8 mouse cellular contexts compared by ENCODE assay signal in genomic region chr3:79664787-79665408, GRCm38 (mm10). TPM values are rescaled to one million over a fixed set of nuclear protein-coding genes. Genes with fewer than 3 reads are reported as not detected.
DNase-seq lines count a peak whose midpoint lies in the region; ATAC-seq and TF ChIP-seq lines count a peak whose summit lies in the region.

No protein-coding gene starts in this region.

- no peak for TF ChIP-seq EP300 in heart, postnatal 0 days (IDR thresholded peaks at IDR 0.05; ENCODE audit: low read depth)

- no peak overlapping the region for H3K4me2 ChIP-seq in heart, postnatal 0 days (ENCODE audit: low read depth, low read length)

- intact Hi-C loops in gastrocnemius, adult 2 months (cut with DNase I): loop anchor here (1.0 to 2.0 kb wide), 2 partner anchors 144 to 148 kb away; no protein-coding TSS in a partner anchor
- intact Hi-C loops in gastrocnemius, postnatal 36 days (cut with DNase I): no loop called here

- peak; percentile 21 for DNase-seq in gastrocnemius, adult 2 months
- DNase-seq in gastrocnemius, postnatal 36 days: no peak
- DNase-seq in T-cell, adult 2 months (ENCODE audit: low spot score): peak; percentile 30
- peak; percentile 25 to 60 for DNase-seq in cerebellum, postnatal 36 days
- peak; percentile 49 for DNase-seq in heart, postnatal 0 days (ENCODE audit: low spot score)
- DNase-seq in layer of hippocampus, adult 11-12 months (ENCODE audit: low spot score): peak; percentile 66

- peak; percentile 81 for TF ChIP-seq CTCF in gastrocnemius, adult 2 months (IDR thresholded peaks at IDR 0.05)
- peak; percentile 78 for TF ChIP-seq CTCF in heart, postnatal 0 days (IDR thresholded peaks at IDR 0.05; ENCODE audit: low read depth)
- TF ChIP-seq CTCF in small intestine, adult 2 months (IDR thresholded peaks at IDR 0.05; ENCODE audit: extremely low read depth, insufficient read length, insufficient replicate concordance, low read depth, low read length): peak; percentile 66; the same call in 1 of the 2 replicates

- ATAC-seq in heart, postnatal 0 days (ENCODE audit: insufficient read depth, low read depth): peak; percentile 58
- peak; percentile 77 for ATAC-seq in megakaryocyte, adult 5-6 weeks (ENCODE audit: poor library complexity, severe bottlenecking)

- no peaks in the 10 kb centered on the region for H3K36me3 ChIP-seq in heart, postnatal 0 days (replicated peaks; ENCODE audit: control insufficient read depth, insufficient read depth, low read length)
- H3K36me3 ChIP-seq in small intestine, adult 2 months (ENCODE audit: control insufficient read depth, insufficient read depth, low read length): no peaks in the 10 kb centered on the region

- no peak overlapping the region for H3K9ac ChIP-seq in heart, postnatal 0 days (replicated peaks; ENCODE audit: low read depth, low read length)

- no peak for TF ChIP-seq POLR2A in small intestine, adult 2 months (IDR thresholded peaks at IDR 0.05; ENCODE audit: low read depth, low read length)

- no peaks in the 10 kb centered on the region for H3K27me3 ChIP-seq in heart, postnatal 0 days (ENCODE audit: control insufficient read depth, insufficient read depth, low read length)
- no peaks in the 10 kb centered on the region for H3K27me3 ChIP-seq in small intestine, adult 2 months (ENCODE audit: control insufficient read depth, insufficient read depth, low read length)

- no peak overlapping the region for H3K27ac ChIP-seq in gastrocnemius, adult 2 months
- no peak overlapping the region for H3K27ac ChIP-seq in heart, postnatal 0 days (ENCODE audit: low read depth)
- H3K27ac ChIP-seq in small intestine, adult 2 months (ENCODE audit: insufficient read depth, low read depth, low read length): no peak overlapping the region

- H3K4me3 ChIP-seq in gastrocnemius, adult 2 months: no peak overlapping the region
- H3K4me3 ChIP-seq in heart, postnatal 0 days (ENCODE audit: low read depth, low read length): no peak overlapping the region
- H3K4me3 ChIP-seq in small intestine, adult 2 months (ENCODE audit: low read depth, low read length): no peak overlapping the region

- no peaks in the 10 kb centered on the region for H3K9me3 ChIP-seq in heart, postnatal 0 days (replicated peaks; ENCODE audit: control insufficient read depth, low read length)

- H3K4me1 ChIP-seq in heart, postnatal 0 days (ENCODE audit: control insufficient read depth, insufficient read depth): no peaks in the 10 kb centered on the region
- no peaks in the 10 kb centered on the region for H3K4me1 ChIP-seq in small intestine, adult 2 months (ENCODE audit: control insufficient read depth, insufficient read depth, insufficient read length, low read length)

- WGBS in heart, postnatal 0 days: 33% methylated on average over 9 of the region's 9 CpGs
- 31% methylated on average over 9 of the region's 9 CpGs for WGBS in small intestine, adult 2 months

RNA-seq across cellular contexts. Expression of gene Etfdh, which starts 35.6 kb away (rescaled TPM):
- 100 to 1,000 TPM in 1 of 2 experiments, 10 to 100 TPM in 1; 91.6 to 159 TPM for total RNA-seq in gastrocnemius, adult 2 months (2021)
- total RNA-seq in gastrocnemius, postnatal 36 days (2021): 100 to 1,000 TPM; 102 to 123 TPM
- total RNA-seq in heart, postnatal 0 days (2014; rRNA removed; ENCODE audit: low replicate concordance): 146 and 288 TPM in 2 replicates
- 518 and 530 TPM in 2 replicates for polyA plus RNA-seq in heart, postnatal 0 days (2015; fragmentation: Nextera tagmentation; extraction: Ambion mirVana)
- 28.4 and 34.4 TPM in 2 replicates for total RNA-seq in megakaryocyte, adult 5-6 weeks (2015)
- 49.6 and 56.6 TPM in 2 replicates for total RNA-seq in megakaryocyte, adult 5-6 weeks (2017)
- 12.9 and 75.5 TPM in 2 replicates for polyA plus RNA-seq in small intestine, adult 2 months (2012; rRNA removed)

RNA-seq across cellular contexts. Expression of gene 4930579G24Rik, which starts 36.0 kb away (rescaled TPM):
- total RNA-seq in gastrocnemius, adult 2 months (2021): 1 to 10 TPM in 1 of 2 experiments, under 1 TPM in 1; 0.79 to 1.1 TPM
- 1 to 10 TPM; 1.3 to 1.4 TPM for total RNA-seq in gastrocnemius, postnatal 36 days (2021)
- total RNA-seq in heart, postnatal 0 days (2014; rRNA removed; ENCODE audit: low replicate concordance): 11.9 and 20.8 TPM in 2 replicates
- 12.0 and 12.8 TPM in 2 replicates for polyA plus RNA-seq in heart, postnatal 0 days (2015; fragmentation: Nextera tagmentation; extraction: Ambion mirVana)
- total RNA-seq in megakaryocyte, adult 5-6 weeks (2015): 31.1 and 39.0 TPM in 2 replicates
- total RNA-seq in megakaryocyte, adult 5-6 weeks (2017): 11.8 and 16.7 TPM in 2 replicates
- 0.50 and 0.57 TPM in 2 replicates for polyA plus RNA-seq in small intestine, adult 2 months (2012; rRNA removed)

Comparison
In these comparisons a context has a peak if more than half of its experiments do, and no peak if none do; other contexts are left out.
1. DNase-seq: peak in gastrocnemius, adult 2 months (single experiment), T-cell, adult 2 months (single experiment), cerebellum, postnatal 36 days (2 of 2), heart, postnatal 0 days (single experiment) and layer of hippocampus, adult 11-12 months (single experiment); none in gastrocnemius, postnatal 36 days (0 of 2).
2. Peak in every context shown above with its lines, with median percentiles within 50 percentile points of each other: CTCF ChIP-seq.